Mouse (Mus musculus) C2C12 (cell line): ENCODE results near the gene Trim28.

Source experiments
- CTCF ChIP-seq: IDR thresholded peaks from one replicate; pipeline ENCODE4 v1.5.1; 2011; ENCODE audit not compliant: control insufficient read depth, insufficient read depth, insufficient read length
- MAX ChIP-seq: IDR thresholded peaks from one replicate; pipeline ENCODE4 v1.6.1; 2011; ENCODE audit warnings: mild to moderate bottlenecking, control low read depth
- USF1 ChIP-seq: IDR thresholded peaks from one replicate; pipeline ENCODE4 v1.6.1; 2011; ENCODE audit warnings: low read depth, mild to moderate bottlenecking, control low read depth, moderate library complexity

DNA sequence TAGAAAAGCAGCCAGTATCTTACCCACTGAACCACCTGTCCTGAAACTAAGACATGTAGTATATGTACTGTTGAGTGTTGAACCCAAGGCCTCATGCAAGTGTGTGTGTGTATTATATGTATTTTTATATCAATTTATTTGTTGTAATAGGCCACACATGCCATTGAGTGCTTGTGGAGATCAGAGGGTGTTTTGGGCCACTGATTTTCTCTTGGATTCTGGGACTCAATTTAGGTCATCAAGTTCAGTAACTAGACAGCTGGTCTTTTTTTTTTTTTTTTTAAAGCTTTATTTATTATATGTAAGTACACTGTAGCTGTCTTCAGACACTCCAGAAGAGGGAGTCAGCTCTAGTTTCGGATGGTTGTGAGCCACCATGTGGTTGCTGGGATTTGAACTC, 16.3 kb downstream of the Trim28 start:
- no peak for TF ChIP-seq CTCF
- TF ChIP-seq USF1, result no peak
- no peak for TF ChIP-seq MAX
